Mouse (Mus musculus) left cerebral cortex, postnatal 25 days (tissue): ENCODE measurements at regions not wholly inside any gene's neighbourhood (a gene's known extent, or its start where the extent isn't known, plus 50 kb on each side); places are given as distances from the start of the nearest gene placed in this dataset.
"Not testable (repeated sequence)": the region's sequence is repeated elsewhere in the genome, so short reads cannot be mapped to it uniquely, and the experiment has no call there.

ENCODE experiments used
- DNase-seq, 2 experiments: peaks; one replicate each; pipeline ENCODE4 v3.0.0; 2022; ENCODE audit warnings: low spot score in 2 of 2, mixed read lengths in 1 of 2
- intact Hi-C: fragments of 180-260 bp; cut with DNase I; formaldehyde crosslinking; loops from one replicate; pipeline ENCODE4 v1.15.1; 2025

GRCm38 (mm10) chr12:107148451-107148850 is 340.0 kb upstream of the 3110018I06Rik start:
- no peak for DNase-seq
- intact Hi-C loops = no loop called here

- no peak for DNase-seq
- intact Hi-C loops = no loop called here
Observed at GRCm38 (mm10) chr12:107151089-107151488, 337.3 kb upstream of the 3110018I06Rik start.

GRCm38 (mm10) chr12:107154668-107155067 is 333.8 kb upstream of the 3110018I06Rik start:
- DNase-seq = peak in 1 of 2 experiments; percentile 43
- intact Hi-C loops = no loop called here

- DNase-seq = no peak
- intact Hi-C loops = no loop called here
Observed at GRCm38 (mm10) chr12:107156791-107157428, 331.5 kb upstream of the 3110018I06Rik start.

- intact Hi-C loops = no loop called here
- DNase-seq = no peak
Observed at GRCm38 (mm10) chr12:107159126-107159525, 329.3 kb upstream of the 3110018I06Rik start.

- intact Hi-C loops = no loop called here
- DNase-seq = no peak
Observed at GRCm38 (mm10) chr12:107160137-107160536, 328.3 kb upstream of the 3110018I06Rik start.

GRCm38 (mm10) chr12:107160628-107161027 is 327.8 kb upstream of the 3110018I06Rik start:
- no peak for DNase-seq
- intact Hi-C loops = no loop called here

- intact Hi-C loops = no loop called here
- DNase-seq = no peak
Observed at GRCm38 (mm10) chr12:107170926-107171325, 317.5 kb upstream of the 3110018I06Rik start.

- intact Hi-C loops = no loop called here
- no peak for DNase-seq
Observed at GRCm38 (mm10) chr12:107171676-107172075, 316.8 kb upstream of the 3110018I06Rik start.

- intact Hi-C loops = no loop called here
- no peak for DNase-seq
Observed at GRCm38 (mm10) chr12:107178676-107179075, 309.8 kb upstream of the 3110018I06Rik start.

GRCm38 (mm10) chr12:107180501-107180900 is 307.9 kb upstream of the 3110018I06Rik start:
- intact Hi-C loops = no loop called here
- DNase-seq = no peak

- no peak for DNase-seq
- intact Hi-C loops = no loop called here
Observed at GRCm38 (mm10) chr12:107181291-107181690, 307.1 kb upstream of the 3110018I06Rik start.

- intact Hi-C loops = no loop called here
- DNase-seq = no peak
Observed at GRCm38 (mm10) chr12:107182091-107182655, 306.3 kb upstream of the 3110018I06Rik start.

- intact Hi-C loops = no loop called here
- DNase-seq = no peak
Observed at GRCm38 (mm10) chr12:107183283-107183682, 305.1 kb upstream of the 3110018I06Rik start.

- peak in 1 of 2 experiments; percentile 17 for DNase-seq
- intact Hi-C loops = no loop called here
Observed at GRCm38 (mm10) chr12:107184426-107184825, 304.0 kb upstream of the 3110018I06Rik start.

- intact Hi-C loops = no loop called here
- DNase-seq = peak in 1 of 2 experiments; percentile 60
Observed at GRCm38 (mm10) chr12:107186361-107186760, 302.1 kb upstream of the 3110018I06Rik start.

GRCm38 (mm10) chr12:107188055-107188454 is 300.4 kb upstream of the 3110018I06Rik start:
- intact Hi-C loops = no loop called here
- peak in 1 of 2 experiments; percentile 20 for DNase-seq

GRCm38 (mm10) chr12:107198389-107199018 is 289.9 kb upstream of the 3110018I06Rik start:
- intact Hi-C loops = no loop called here

GRCm38 (mm10) chr12:107200903-107201302 is 287.5 kb upstream of the 3110018I06Rik start:
- intact Hi-C loops = no loop called here

More at GRCm38 (mm10) chr12:107198389-107199018, 289.9 kb upstream of the 3110018I06Rik start:
- no peak for DNase-seq

GRCm38 (mm10) chr12:107208826-107209225 is 279.6 kb upstream of the 3110018I06Rik start:
- intact Hi-C loops = not testable (repeated sequence)

More at GRCm38 (mm10) chr12:107200903-107201302, 287.5 kb upstream of the 3110018I06Rik start:
- DNase-seq = no peak

GRCm38 (mm10) chr12:107212826-107213225 is 275.6 kb upstream of the 3110018I06Rik start:
- intact Hi-C loops = no loop called here
- DNase-seq = peak in 1 of 2 experiments; percentile 18

More at GRCm38 (mm10) chr12:107208826-107209225, 279.6 kb upstream of the 3110018I06Rik start:
- not testable (repeated sequence) for DNase-seq
